9 mouse cellular contexts compared by ENCODE assay signal in genomic region chr12:76496324-76496723, GRCm38 (mm10). TPM values are rescaled to one million over a fixed set of nuclear protein-coding genes. Genes with fewer than 3 reads are reported as not detected.
DNase-seq lines count a peak whose midpoint lies in the region; ATAC-seq and TF ChIP-seq lines count a peak whose summit lies in the region.
"Had no signal": no experiment of that assay in that cellular context is flagged by ENCODE, and none has a peak within 500 bp of the region (broad histone marks: within the 10 kb centered on the region; RNA-seq: fewer than 3 reads in every experiment).

No protein-coding gene starts in this region.

- intact Hi-C loops in heart, postnatal 25 days (cut with DNase I): loop anchor here (1.0 to 10.0 kb wide), 5 partner anchors 36 to 308 kb away; partner anchors contain the start of gene Plekhg3
- intact Hi-C loops in gastrocnemius, postnatal 14 days (cut with DNase I; ENCODE audit: low total_unique reads): loop anchor here (2.0 to 10.0 kb wide), 3 partner anchors 46 to 228 kb away; no protein-coding TSS in a partner anchor

- 0 out of 2 replicates have a peak, but pooled peaks cover 7% of the 10 kb centered on the region for H3K27me3 ChIP-seq in lung, embryonic 16.5 days (ENCODE audit: control insufficient read depth, insufficient read depth, low read depth, low read length)
- H3K27me3 ChIP-seq in spleen, adult 2 months (ENCODE audit: control insufficient read depth, insufficient read depth, low read length): no peaks in the 10 kb centered on the region

- 0 out of 2 replicates have a peak overlapping the region, but pooled peaks have one; percentile 4 for H3K9ac ChIP-seq in lung, embryonic 16.5 days (ENCODE audit: low read length)
- H3K9ac ChIP-seq: liver, embryonic 13.5 days had no signal

- 24% methylated on average over 12 of the region's 12 CpGs for WGBS in lung, embryonic 16.5 days
- 30% methylated on average over 12 of the region's 12 CpGs for WGBS in spleen, adult 2 months

- peak; percentile 93 for DNase-seq in heart, adult 11 months
- DNase-seq in heart, postnatal 25 days (ENCODE audit: low spot score): no peak
- peak; percentile 68 for DNase-seq in ES-CJ7 (ENCODE audit: low read depth, low spot score)
- peak; percentile 69 for DNase-seq in cerebellum, adult 8-10 months
- DNase-seq in gastrocnemius, postnatal 14 days: peak; percentile 54
- DNase-seq in kidney, adult 8-10 months: peak; percentile 47 to 71
- DNase-seq in spleen, adult 2 months (ENCODE audit: low read depth in 1 of 2, low spot score in 2 of 2): peak; percentile 27 to 47
- DNase-seq: liver, embryonic 13.5 days had no signal

- ATAC-seq in lung, embryonic 16.5 days (ENCODE audit: low read depth): peak; percentile 26; the same call in 1 of the 2 replicates

- H3K27ac ChIP-seq in lung, embryonic 16.5 days (ENCODE audit: low read length): no peak overlapping the region
- H3K27ac ChIP-seq in spleen, adult 2 months (ENCODE audit: insufficient read depth, low read length): no peak overlapping the region
- H3K27ac ChIP-seq: liver, embryonic 13.5 days had no signal

- peak; percentile 65; the same call in 1 of the 2 replicates for TF ChIP-seq CTCF in spleen, adult 2 months (IDR thresholded peaks at IDR 0.05; ENCODE audit: extremely low read depth, insufficient read depth, insufficient read length, insufficient replicate concordance)

- H3K4me1 ChIP-seq in lung, embryonic 16.5 days (replicated peaks; ENCODE audit: control insufficient read depth, insufficient read depth, low read length): no peaks in the 10 kb centered on the region; the same call in 1 of the 2 replicates
- no peaks in the 10 kb centered on the region for H3K4me1 ChIP-seq in spleen, adult 2 months (ENCODE audit: control insufficient read depth, insufficient read depth, insufficient read length)

- no peak overlapping the region for H3K4me3 ChIP-seq in lung, embryonic 16.5 days (ENCODE audit: low read length)
- H3K4me3 ChIP-seq in spleen, adult 2 months (ENCODE audit: extremely low read depth, insufficient read depth, insufficient read length): no peak overlapping the region
- H3K4me3 ChIP-seq: liver, embryonic 13.5 days had no signal

- H3K4me2 ChIP-seq in lung, embryonic 16.5 days (ENCODE audit: low read depth, low read length): no peak overlapping the region
- H3K4me2 ChIP-seq: liver, embryonic 13.5 days had no signal

- no peak for TF ChIP-seq POLR2A in spleen, adult 2 months (IDR thresholded peaks at IDR 0.05; ENCODE audit: low read depth, low read length)

- H3K36me3 ChIP-seq in lung, embryonic 16.5 days (ENCODE audit: control insufficient read depth, insufficient read depth, low read length): no peaks in the 10 kb centered on the region
- H3K36me3 ChIP-seq in spleen, adult 2 months (ENCODE audit: control insufficient read depth, insufficient read depth, low read length): no peaks in the 10 kb centered on the region
- H3K36me3 ChIP-seq: liver, embryonic 13.5 days had no signal

- H3K9me3 ChIP-seq in lung, embryonic 16.5 days (ENCODE audit: control insufficient read depth, low read length): no peaks in the 10 kb centered on the region
- H3K9me3 ChIP-seq: liver, embryonic 13.5 days had no signal

RNA-seq across cellular contexts. Expression of gene Plekhg3, which starts 34.4 kb away (rescaled TPM):
- total RNA-seq in heart, postnatal 25 days (2021): 10 to 100 TPM; 13.5 to 16.6 TPM
- 10 to 100 TPM; 10.3 to 11.7 TPM for total RNA-seq in gastrocnemius, postnatal 14 days (2021)
- 6.3 and 7.5 TPM in 2 replicates for polyA plus RNA-seq in lung, embryonic 16.5 days (2015; fragmentation: Nextera tagmentation; extraction: Ambion mirVana)
- 15.3 and 17.3 TPM in 2 replicates for polyA plus RNA-seq in spleen, adult 2 months (2012; rRNA removed)
